Mouse (Mus musculus): ENCODE measurements around the gene Tmem247.

Gene Tmem247

GRCm38 (mm10) chr17:86917048-86917447, at the start of gene Tmem247:
Tmem247 (plus strand) TSS chr17:86917348.
- DNase-seq (ENCODE audit: low read depth, low spot score), result no peak

GRCm38 (mm10) chr17:86870586-86870985, 46.6 kb upstream of the Tmem247 start:
- DNase-seq (ENCODE audit: low read depth, low spot score), result no peak

- DNase-seq (ENCODE audit: low read depth, low spot score), result no peak
Measured at GRCm38 (mm10) chr17:86872643-86873042, 44.5 kb upstream of the Tmem247 start.

GRCm38 (mm10) chr17:86876940-86877339, 40.2 kb upstream of the Tmem247 start:
- DNase-seq (ENCODE audit: low read depth, low spot score), result no peak

- DNase-seq (ENCODE audit: low read depth, low spot score), result no peak
Measured at GRCm38 (mm10) chr17:86877747-86878146, 39.4 kb upstream of the Tmem247 start.

GRCm38 (mm10) chr17:86880056-86880455, 37.1 kb upstream of the Tmem247 start:
- DNase-seq (ENCODE audit: low read depth, low spot score), result no peak

- no peak for DNase-seq (ENCODE audit: low read depth, low spot score)
Measured at GRCm38 (mm10) chr17:86880461-86881044, 36.6 kb upstream of the Tmem247 start.

- no peak for DNase-seq (ENCODE audit: low read depth, low spot score)
Measured at GRCm38 (mm10) chr17:86895191-86895590, 22.0 kb upstream of the Tmem247 start.

GRCm38 (mm10) chr17:86897486-86898165, 19.5 kb upstream of the Tmem247 start:
- no peak for DNase-seq (ENCODE audit: low read depth, low spot score)

GRCm38 (mm10) chr17:86899821-86900220, 17.3 kb upstream of the Tmem247 start:
- DNase-seq (ENCODE audit: low read depth, low spot score), result no peak

GRCm38 (mm10) chr17:86900564-86900963, 16.6 kb upstream of the Tmem247 start:
- no peak for DNase-seq (ENCODE audit: low read depth, low spot score)

GRCm38 (mm10) chr17:86902399-86903067, 14.6 kb upstream of the Tmem247 start:
- no peak for DNase-seq (ENCODE audit: low read depth, low spot score)

GRCm38 (mm10) chr17:86903596-86903995, 13.6 kb upstream of the Tmem247 start:
- DNase-seq (ENCODE audit: low read depth, low spot score), result no peak

- DNase-seq (ENCODE audit: low read depth, low spot score), result no peak
Measured at GRCm38 (mm10) chr17:86904206-86904605, 12.9 kb upstream of the Tmem247 start.

GRCm38 (mm10) chr17:86905297-86906135, 11.6 kb upstream of the Tmem247 start:
- no peak for DNase-seq (ENCODE audit: low read depth, low spot score)

- no peak for DNase-seq (ENCODE audit: low read depth, low spot score)
Measured at GRCm38 (mm10) chr17:86906136-86906461, 11.0 kb upstream of the Tmem247 start.

GRCm38 (mm10) chr17:86906601-86907000, 10.5 kb upstream of the Tmem247 start:
- no peak for DNase-seq (ENCODE audit: low read depth, low spot score)

GRCm38 (mm10) chr17:86907092-86907491, 10.1 kb upstream of the Tmem247 start:
- no peak for DNase-seq (ENCODE audit: low read depth, low spot score)

GRCm38 (mm10) chr17:86908316-86908715, 8.8 kb upstream of the Tmem247 start:
- DNase-seq (ENCODE audit: low read depth, low spot score), result no peak

- DNase-seq (ENCODE audit: low read depth, low spot score), result no peak
Measured at GRCm38 (mm10) chr17:86909733-86910495, 7.2 kb upstream of the Tmem247 start.

GRCm38 (mm10) chr17:86911261-86911660, 5.9 kb upstream of the Tmem247 start:
- no peak for DNase-seq (ENCODE audit: low read depth, low spot score)

All from c-Kit-negative CD71-positive TER-119-positive erythroid progenitor cells, embryonic 14.5 days (primary cell).